ENCODE assay signal across 8 mouse cellular contexts in genomic region chr2:80315242-80316161, GRCm38 (mm10). TPM values are rescaled to one million over a fixed set of nuclear protein-coding genes. Genes with fewer than 3 reads are reported as not detected.
DNase-seq lines count a peak whose midpoint lies in the region; ATAC-seq and TF ChIP-seq lines count a peak whose summit lies in the region.

Gene Dnajc10 (plus strand): TSS chr2:80315466.

- no peaks in the 10 kb centered on the region for H3K27me3 ChIP-seq in E14TG2a.4 (ENCODE audit: insufficient read depth, low read length)
- H3K27me3 ChIP-seq in forebrain, embryonic 12.5 days = no peaks in the 10 kb centered on the region
- no peaks in the 10 kb centered on the region for H3K27me3 ChIP-seq in heart, postnatal 0 days (ENCODE audit: control insufficient read depth, insufficient read depth, low read length)
- no peaks in the 10 kb centered on the region for H3K27me3 ChIP-seq in liver, embryonic 16.5 days (ENCODE audit: control insufficient read depth, insufficient read depth, low read depth, low read length)
- H3K27me3 ChIP-seq in neural tube, embryonic 13.5 days = 0 out of 2 replicates have a peak, but pooled peaks cover 8% of the 10 kb centered on the region
- no peaks in the 10 kb centered on the region for H3K27me3 ChIP-seq in testis, adult 2 months (ENCODE audit: control insufficient read depth, insufficient read depth, low read length)

- peak; percentile 82 for DNase-seq in c-Kit-positive CD71-positive TER-119-positive erythroid progenitor cells, embryonic 14.5 days (ENCODE audit: low spot score)
- DNase-seq in heart, postnatal 0 days (ENCODE audit: low spot score) = peak; percentile 84
- DNase-seq in kidney, postnatal 4 days = peak; percentile 94 to 96

- peak within 1 kb of the TSS; percentile 91 for H3K9ac ChIP-seq in forebrain, embryonic 12.5 days
- H3K9ac ChIP-seq in heart, postnatal 0 days (replicated peaks; ENCODE audit: low read depth, low read length) = peak within 1 kb of the TSS; percentile 83
- peak within 1 kb of the TSS; percentile 88 for H3K9ac ChIP-seq in liver, embryonic 16.5 days (ENCODE audit: low read depth, low read length)
- peak within 1 kb of the TSS; percentile 97 for H3K9ac ChIP-seq in neural tube, embryonic 13.5 days

- peak within 1 kb of the TSS; percentile 99 for H3K27ac ChIP-seq in forebrain, embryonic 12.5 days
- peak within 1 kb of the TSS; percentile 88 for H3K27ac ChIP-seq in heart, postnatal 0 days (ENCODE audit: low read depth)
- peak within 1 kb of the TSS; percentile 96 for H3K27ac ChIP-seq in liver, embryonic 16.5 days (ENCODE audit: low read length)
- H3K27ac ChIP-seq in neural tube, embryonic 13.5 days (replicated peaks) = peak within 1 kb of the TSS; percentile 97
- peak within 1 kb of the TSS; percentile 92 for H3K27ac ChIP-seq in testis, adult 2 months (ENCODE audit: control insufficient read depth, insufficient read depth, low read depth, low read length)

- TF ChIP-seq EP300 in heart, postnatal 0 days (IDR thresholded peaks at IDR 0.05; ENCODE audit: low read depth) = 0 out of 2 replicates have a peak, but pooled peaks have one; percentile 42

- peaks cover 17% of the 10 kb centered on the region for H3K36me3 ChIP-seq in E14TG2a.4 (ENCODE audit: insufficient read depth, low read length)
- peaks cover 7% of the 10 kb centered on the region for H3K36me3 ChIP-seq in forebrain, embryonic 12.5 days (replicated peaks)
- peaks cover 11% of the 10 kb centered on the region for H3K36me3 ChIP-seq in heart, postnatal 0 days (replicated peaks; ENCODE audit: control insufficient read depth, insufficient read depth, low read length)
- no peaks in the 10 kb centered on the region for H3K36me3 ChIP-seq in liver, embryonic 16.5 days (ENCODE audit: control insufficient read depth, insufficient read depth)
- H3K36me3 ChIP-seq in neural tube, embryonic 13.5 days = peaks cover 17% of the 10 kb centered on the region
- no peaks in the 10 kb centered on the region; the same call in none of the 2 replicates for H3K36me3 ChIP-seq in testis, adult 2 months (ENCODE audit: control insufficient read depth, insufficient read depth, low read length)

- peak within 1 kb of the TSS; percentile 60 for H3K4me2 ChIP-seq in forebrain, embryonic 12.5 days
- peak within 1 kb of the TSS; percentile 81 for H3K4me2 ChIP-seq in heart, postnatal 0 days (ENCODE audit: low read depth, low read length)
- peak within 1 kb of the TSS; percentile 84 for H3K4me2 ChIP-seq in liver, embryonic 16.5 days (ENCODE audit: low read depth, low read length)
- H3K4me2 ChIP-seq in neural tube, embryonic 13.5 days = peak within 1 kb of the TSS; percentile 71

- TF ChIP-seq POLR2A in testis, adult 2 months (IDR thresholded peaks at IDR 0.05; ENCODE audit: control insufficient read depth, low read depth, low read length) = peak; percentile 89

- peaks cover 15% of the 10 kb centered on the region for H3K4me1 ChIP-seq in E14TG2a.4 (replicated peaks; ENCODE audit: low read depth, low read length)
- peaks cover 15% of the 10 kb centered on the region for H3K4me1 ChIP-seq in forebrain, embryonic 12.5 days
- peaks cover 12% of the 10 kb centered on the region; the same call in 1 of the 2 replicates for H3K4me1 ChIP-seq in heart, postnatal 0 days (ENCODE audit: control insufficient read depth, insufficient read depth)
- H3K4me1 ChIP-seq in liver, embryonic 16.5 days (ENCODE audit: control insufficient read depth, low read depth, low read length) = no peaks in the 10 kb centered on the region; the same call in 1 of the 2 replicates
- H3K4me1 ChIP-seq in neural tube, embryonic 13.5 days (replicated peaks) = peaks cover 16% of the 10 kb centered on the region
- no peaks in the 10 kb centered on the region for H3K4me1 ChIP-seq in testis, adult 2 months (ENCODE audit: control insufficient read depth, insufficient read depth, low read length)

- H3K9me3 ChIP-seq in E14TG2a.4 (ENCODE audit: low read length) = no peaks in the 10 kb centered on the region
- H3K9me3 ChIP-seq in forebrain, embryonic 12.5 days = no peaks in the 10 kb centered on the region
- H3K9me3 ChIP-seq in heart, postnatal 0 days (replicated peaks; ENCODE audit: control insufficient read depth, low read length) = no peaks in the 10 kb centered on the region
- H3K9me3 ChIP-seq in liver, embryonic 16.5 days (replicated peaks; ENCODE audit: control insufficient read depth, low read length) = no peaks in the 10 kb centered on the region
- H3K9me3 ChIP-seq in neural tube, embryonic 13.5 days = no peaks in the 10 kb centered on the region

- WGBS in forebrain, embryonic 12.5 days = under 1% methylated on average over 71 of the region's 72 CpGs
- WGBS in heart, postnatal 0 days = under 1% methylated on average over 67 of the region's 72 CpGs
- under 1% methylated on average over 71 of the region's 72 CpGs for WGBS in liver, embryonic 16.5 days (ENCODE audit: insufficient replicate concordance)
- under 1% methylated on average over 72 of the region's 72 CpGs for WGBS in neural tube, embryonic 13.5 days

- peak within 1 kb of the TSS; percentile 91 for H3K4me3 ChIP-seq in E14TG2a.4 (replicated peaks; ENCODE audit: low read length)
- H3K4me3 ChIP-seq in forebrain, embryonic 12.5 days (replicated peaks) = peak within 1 kb of the TSS; percentile 88
- H3K4me3 ChIP-seq in heart, postnatal 0 days (ENCODE audit: low read depth, low read length) = peak within 1 kb of the TSS; percentile 88
- H3K4me3 ChIP-seq in liver, embryonic 16.5 days (ENCODE audit: low read depth, low read length) = peak within 1 kb of the TSS; percentile 91
- H3K4me3 ChIP-seq in neural tube, embryonic 13.5 days = peak within 1 kb of the TSS; percentile 90
- H3K4me3 ChIP-seq in testis, adult 2 months (ENCODE audit: control insufficient read depth, low read depth, low read length) = peak within 1 kb of the TSS; percentile 88

- ATAC-seq in forebrain, embryonic 12.5 days (ENCODE audit: low FRiP score) = peak; percentile 96
- ATAC-seq in heart, postnatal 0 days (ENCODE audit: insufficient read depth, low read depth) = peak; percentile 93
- peak; percentile 97 for ATAC-seq in liver, embryonic 16.5 days (ENCODE audit: low read depth)
- peak; percentile 98 for ATAC-seq in neural tube, embryonic 13.5 days (ENCODE audit: low read depth)

- TF ChIP-seq CTCF in E14TG2a.4 (conservative IDR thresholded peaks at IDR 0.05; ENCODE audit: low read length) = no peak
- no peak for TF ChIP-seq CTCF in heart, postnatal 0 days (IDR thresholded peaks at IDR 0.05; ENCODE audit: low read depth)
- no peak for TF ChIP-seq CTCF in testis, adult 2 months (IDR thresholded peaks at IDR 0.05; ENCODE audit: control insufficient read depth, insufficient read depth, insufficient replicate concordance, low read depth, low read length)

RNA-seq across cellular contexts. Expression of gene Dnajc10, which starts in this region (rescaled TPM):
- 80.4 and 80.8 TPM in 2 replicates for polyA plus RNA-seq in forebrain, embryonic 12.5 days (2016; fragmentation: Nextera tagmentation; extraction: Ambion mirVana)
- 36.4 and 45.2 TPM in 2 replicates for total RNA-seq in heart, postnatal 0 days (2014; rRNA removed; ENCODE audit: low replicate concordance)
- 29.6 and 30.8 TPM in 2 replicates for polyA plus RNA-seq in heart, postnatal 0 days (2015; fragmentation: Nextera tagmentation; extraction: Ambion mirVana)
- 16.7 and 17.8 TPM in 2 replicates for polyA plus RNA-seq in liver, embryonic 16.5 days (2015; fragmentation: Nextera tagmentation; extraction: Ambion mirVana)
- polyA plus RNA-seq in neural tube, embryonic 13.5 days (2015; fragmentation: Nextera tagmentation; extraction: Ambion mirVana) = 64.2 and 73.9 TPM in 2 replicates
- 26.6 and 27.2 TPM in 2 replicates for polyA plus RNA-seq in testis, adult 2 months (2012; rRNA removed)

Comparison
In these comparisons a context has a peak if more than half of its experiments do, and no peak if none do; other contexts are left out.
1. Peak in every context shown above with its lines: DNase-seq, ATAC-seq, H3K4me3 ChIP-seq and H3K27ac ChIP-seq.